Mouse (Mus musculus) right cerebral cortex, postnatal 25 days (tissue): ENCODE results near the gene Rai14.

ENCODE experiments used
- DNase-seq: peaks from one replicate; pipeline ENCODE4 v3.0.0; 2022

Gene Rai14

DNA sequence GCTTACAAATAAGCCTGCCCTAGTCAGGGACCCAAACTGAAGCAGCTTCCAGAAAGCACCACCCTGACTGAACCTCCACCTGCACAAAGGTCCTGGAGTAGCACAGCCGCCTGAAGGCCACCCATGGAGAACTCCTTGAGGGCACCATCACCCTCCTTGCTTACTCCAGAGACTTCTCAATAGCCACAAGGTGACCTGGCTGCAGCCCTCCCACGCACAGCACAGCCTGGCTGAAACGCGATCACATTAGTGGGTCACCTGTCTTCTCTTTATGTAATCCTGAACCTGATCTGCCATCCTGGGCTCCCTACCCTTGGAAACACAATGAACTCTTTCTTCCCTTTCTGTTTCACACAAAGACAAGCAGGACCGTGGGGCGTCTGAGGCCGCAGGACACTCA is 27.1 kb downstream of the Rai14 start:
- no peak for DNase-seq

DNA sequence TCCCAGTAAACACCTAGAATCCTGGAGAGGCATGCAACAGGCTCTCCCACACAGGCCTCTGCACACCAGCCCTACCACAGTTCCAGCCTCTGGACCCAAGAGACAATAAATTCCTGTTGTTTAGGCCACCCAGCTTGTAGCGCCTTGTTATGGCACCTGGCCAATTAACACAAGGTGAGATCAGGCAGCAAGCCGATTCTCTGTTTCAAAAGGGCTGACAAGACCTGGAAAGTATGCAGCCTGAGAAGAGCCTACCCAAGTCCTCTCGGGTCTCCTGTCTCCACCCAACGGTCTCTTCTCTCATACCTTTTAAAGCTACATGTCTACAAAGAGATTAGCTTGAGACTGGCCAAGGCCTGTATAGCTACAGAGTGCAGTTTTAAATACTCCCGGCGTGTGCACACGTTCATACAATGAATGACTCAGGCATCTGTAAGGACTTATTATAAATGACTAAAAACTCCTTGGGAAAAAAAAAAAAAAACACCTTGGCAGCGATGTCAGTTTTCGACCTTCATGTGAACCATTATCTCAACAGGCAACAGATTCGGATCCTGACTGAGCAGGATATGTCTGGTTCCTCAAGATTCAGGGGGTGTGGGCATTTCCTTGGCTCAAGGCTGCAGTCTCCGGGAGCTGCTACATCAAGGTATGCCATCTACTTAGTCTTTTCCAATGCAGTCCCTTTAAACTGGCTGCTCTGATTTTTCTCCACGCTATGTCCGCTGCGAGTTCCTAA is 28.6 kb downstream of the Rai14 start:
- DNase-seq = no peak

DNA sequence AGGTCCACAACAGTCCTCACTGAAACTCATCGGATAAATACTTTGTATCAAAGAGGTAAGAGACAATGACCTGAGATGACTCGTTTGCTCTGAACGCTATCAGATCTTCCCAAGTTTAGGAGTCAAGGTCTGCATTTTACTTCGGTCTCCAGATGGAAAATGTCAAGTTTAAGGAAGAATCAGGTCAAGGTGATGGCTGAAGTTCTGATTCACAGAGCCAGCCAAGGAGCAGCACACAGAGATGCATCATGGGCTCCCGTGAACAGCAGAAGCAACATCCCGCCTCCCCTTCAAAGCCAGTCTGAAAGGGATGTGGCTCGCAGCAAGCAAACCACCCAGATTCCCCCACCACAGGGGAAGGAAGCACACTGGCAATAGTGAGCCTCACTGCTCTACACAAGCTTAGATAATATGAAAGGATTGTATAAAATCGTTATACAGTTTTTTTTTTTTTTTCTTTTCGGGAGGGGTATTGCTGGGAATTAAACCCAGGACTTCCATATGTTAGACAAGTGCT is 30.7 kb downstream of the Rai14 start:
- no peak for DNase-seq

DNA sequence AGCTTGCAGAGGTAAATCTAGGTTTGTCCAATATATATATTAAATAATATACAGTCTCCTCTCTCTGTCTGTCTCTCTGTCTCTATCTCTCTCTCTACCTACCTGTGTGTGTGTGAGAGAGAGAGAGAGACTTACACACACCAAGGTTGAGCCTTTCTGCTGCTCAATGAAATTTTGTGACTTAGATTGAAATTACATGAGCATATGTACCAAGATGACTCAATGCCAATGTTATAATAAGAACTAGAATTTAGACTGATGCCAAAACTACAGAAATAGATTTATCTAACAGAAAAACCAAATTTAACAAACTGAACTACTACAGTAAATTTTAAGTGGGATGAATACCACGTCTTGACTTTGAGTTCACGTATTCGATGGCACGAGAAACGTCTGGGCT is 33.9 kb downstream of the Rai14 start:
- DNase-seq = no peak

DNA sequence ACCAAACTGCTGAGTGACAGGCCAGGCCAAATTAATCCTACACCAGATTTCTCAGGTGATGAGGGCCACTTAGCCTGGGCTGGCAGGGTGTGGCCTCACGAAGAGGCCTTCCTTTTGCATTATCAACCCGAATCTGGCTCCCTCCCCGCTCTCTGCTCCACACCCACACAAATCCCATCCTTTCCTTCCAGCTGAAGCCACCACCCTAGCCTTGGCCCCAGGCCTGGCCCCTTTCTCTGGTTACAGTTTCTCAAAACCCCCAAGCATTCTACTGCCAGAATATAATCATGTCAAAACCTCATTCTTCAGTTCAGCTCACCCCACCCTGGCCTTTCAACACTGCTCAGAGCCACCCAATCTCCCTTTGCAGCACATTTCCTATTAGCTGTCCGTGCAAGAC is 34.9 kb downstream of the Rai14 start:
- no peak for DNase-seq

DNA sequence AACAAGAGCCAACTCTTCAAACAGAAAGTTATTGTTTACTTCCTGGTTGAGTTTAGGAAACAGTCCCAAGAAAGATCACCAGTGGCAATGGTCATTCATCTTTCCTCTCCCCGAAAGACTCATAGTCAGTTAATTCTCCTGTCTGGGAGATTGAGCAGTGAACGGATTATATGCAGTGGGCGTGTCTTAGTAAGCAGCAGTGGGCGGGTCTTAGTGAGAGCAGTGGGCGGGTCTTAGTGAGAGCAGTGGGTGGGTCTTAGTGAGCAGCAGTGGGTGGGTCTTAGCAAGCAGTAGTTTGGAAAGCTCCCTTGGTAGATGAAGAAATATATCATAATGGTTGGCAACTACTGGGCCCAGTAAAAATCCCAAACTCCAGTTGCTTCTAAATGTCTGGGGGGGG is 38.6 kb downstream of the Rai14 start:
- no peak for DNase-seq

DNA sequence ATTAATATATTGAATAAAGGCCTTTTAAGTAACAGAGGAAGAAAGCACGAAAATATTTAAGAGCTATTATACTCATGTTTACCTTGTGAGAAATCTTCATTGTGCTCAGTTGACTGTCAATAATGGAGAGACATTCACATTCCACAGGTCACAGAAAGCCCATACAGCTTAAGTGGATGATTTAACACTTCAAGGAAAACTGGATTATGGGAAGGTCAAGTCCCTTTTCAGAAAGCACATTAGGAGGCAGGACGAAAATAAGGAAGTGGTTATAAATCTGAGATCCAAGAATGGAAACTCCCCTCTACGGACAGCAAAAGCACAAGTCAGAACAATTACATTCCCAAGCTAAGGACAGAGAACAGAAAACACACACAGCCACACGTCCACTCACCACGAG is 41.5 kb downstream of the Rai14 start:
- no peak for DNase-seq

DNA sequence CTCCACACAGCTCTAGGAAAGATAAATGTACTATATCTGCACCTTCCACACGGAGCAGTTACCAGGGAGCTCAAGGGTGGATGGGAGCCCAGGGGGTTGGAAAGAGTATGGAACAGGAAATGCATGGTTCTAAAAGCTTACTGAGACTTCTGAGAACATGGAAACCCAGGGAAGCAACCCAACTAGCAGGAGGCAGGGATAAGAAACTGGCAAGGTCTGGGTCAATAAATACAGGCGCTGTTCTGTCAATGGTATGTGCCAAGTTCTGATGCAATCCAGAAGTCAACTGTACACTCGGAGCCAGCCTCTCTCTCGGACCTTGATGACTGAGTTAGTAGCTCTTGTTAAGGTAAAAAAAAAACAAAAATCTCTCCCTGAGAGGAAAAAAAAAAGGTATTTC is 42.6 kb downstream of the Rai14 start:
- no peak for DNase-seq

DNA sequence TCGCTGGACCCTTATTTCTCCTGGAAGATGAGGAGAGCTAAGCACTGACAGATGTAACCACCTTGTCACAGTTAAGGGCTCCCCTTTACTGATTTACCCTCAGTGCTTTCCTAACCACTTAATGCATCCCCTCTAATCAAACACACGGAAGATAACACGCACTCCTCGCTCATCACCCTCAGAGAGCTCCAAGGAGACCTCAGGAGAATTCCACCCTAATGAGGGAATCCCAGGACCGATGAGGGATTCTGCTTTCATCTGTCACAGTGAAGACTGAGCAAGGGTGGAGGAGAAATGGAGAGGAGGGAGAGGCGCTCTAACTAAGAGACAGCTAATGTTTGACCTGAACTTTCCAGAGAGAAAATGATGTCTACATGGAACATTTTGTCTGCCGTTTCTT is 44.3 kb downstream of the Rai14 start:
- no peak for DNase-seq

DNA sequence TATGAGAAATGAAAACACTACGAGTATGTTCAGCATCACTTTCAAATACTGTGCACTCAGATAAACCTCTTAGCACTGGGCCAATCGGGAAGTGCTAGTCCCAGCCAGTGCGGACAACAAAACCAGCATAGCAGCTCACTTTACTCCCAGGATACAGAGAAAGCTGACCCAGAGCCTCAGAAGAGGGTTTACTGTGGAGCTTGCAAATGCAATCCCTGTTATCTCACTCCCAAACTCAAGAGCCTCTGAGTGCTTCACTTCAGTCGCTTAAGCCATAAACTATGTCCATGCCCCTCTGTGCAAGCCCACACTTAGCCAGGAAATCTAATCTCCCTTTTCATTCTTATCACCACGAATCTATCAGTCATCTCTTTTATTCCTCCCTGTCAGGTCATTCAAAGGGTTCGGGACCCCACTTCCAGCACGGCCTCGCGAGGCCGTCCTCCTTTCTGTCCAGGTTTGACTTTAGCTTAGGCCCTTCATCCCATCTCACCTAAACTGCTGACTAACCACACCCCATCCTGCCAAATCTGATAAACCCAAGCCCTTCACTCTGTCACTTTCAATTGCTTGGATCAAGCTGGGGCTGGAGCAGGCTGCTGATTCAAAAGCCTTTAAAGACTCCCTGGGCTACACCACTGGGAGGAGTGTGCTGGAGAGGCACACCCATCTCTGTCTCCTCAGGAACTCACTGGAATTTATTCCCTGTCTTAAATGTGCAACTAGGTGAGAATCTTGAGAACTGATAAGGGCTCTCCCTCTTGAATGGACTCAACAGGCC is 46.1 kb downstream of the Rai14 start:
- DNase-seq = no peak

DNA sequence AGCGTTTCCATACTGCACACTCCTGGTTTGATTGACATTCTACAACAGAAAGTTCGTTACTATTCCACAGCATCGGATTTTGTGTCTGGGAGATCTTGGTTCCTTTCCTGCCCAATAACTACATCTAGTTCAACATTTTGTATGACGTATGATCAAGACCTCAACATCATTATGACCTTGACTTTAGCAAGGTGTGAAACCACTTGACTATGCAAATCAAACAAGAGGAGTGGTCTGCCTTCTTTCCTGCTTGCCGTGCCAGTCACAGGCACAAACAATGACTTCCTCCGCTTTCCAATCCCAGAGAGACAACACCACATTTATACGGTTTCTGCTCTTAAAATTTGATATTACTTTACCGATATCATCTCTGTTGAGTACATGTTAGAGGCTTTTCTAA is 48.6 kb downstream of the Rai14 start:
- DNase-seq = no peak

DNA sequence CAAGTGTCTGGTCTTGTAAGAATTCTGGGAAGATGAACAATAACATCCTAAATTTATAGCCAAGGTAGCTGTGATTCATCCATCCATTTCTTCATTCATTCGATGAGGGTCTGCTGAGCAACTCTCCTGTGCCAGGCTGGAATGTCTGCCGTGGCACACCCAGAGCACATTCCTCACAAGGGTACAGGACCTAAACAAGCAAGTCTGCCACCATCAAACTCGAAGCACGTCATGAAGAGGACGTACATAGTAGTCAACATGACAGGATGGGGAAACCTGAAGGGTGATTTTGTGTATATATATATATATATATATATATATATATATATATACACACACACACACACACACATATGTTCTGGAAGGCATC is 49.9 kb downstream of the Rai14 start:
- DNase-seq = no peak

DNA sequence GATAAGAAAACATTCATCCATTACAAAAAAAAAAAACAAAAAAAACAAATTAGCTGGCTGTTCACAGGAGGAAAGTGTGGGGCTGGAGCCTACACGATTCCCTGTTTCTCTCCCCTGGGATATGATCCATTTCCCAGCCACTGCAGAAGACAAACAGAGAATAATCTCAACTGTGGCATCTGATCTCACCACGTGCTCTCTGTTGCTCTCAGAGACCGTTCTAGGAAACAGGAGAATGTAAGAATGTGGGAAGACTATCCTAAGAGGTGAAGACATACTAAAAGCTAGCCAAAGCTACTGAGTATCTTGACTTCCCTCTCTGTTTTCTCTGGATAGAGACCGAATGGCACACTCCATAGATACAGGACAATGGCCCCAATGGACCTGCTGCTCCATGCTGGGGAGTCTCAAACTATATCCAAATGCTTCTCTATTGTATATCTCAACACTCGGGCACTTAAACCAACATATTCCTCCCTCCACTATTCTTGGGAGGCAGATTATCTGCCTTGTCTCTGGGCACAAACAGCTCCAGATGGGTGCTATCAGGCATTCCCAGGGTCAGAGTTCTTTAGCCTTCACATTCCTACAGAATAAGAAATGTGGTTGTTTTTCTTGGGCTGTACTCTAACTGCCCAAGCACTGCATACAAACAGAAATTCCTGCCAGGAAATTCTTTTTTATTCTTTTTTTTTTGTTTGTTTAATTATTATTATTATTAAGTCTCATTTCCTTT is 50.5 kb downstream of the Rai14 start:
- DNase-seq = no peak

DNA sequence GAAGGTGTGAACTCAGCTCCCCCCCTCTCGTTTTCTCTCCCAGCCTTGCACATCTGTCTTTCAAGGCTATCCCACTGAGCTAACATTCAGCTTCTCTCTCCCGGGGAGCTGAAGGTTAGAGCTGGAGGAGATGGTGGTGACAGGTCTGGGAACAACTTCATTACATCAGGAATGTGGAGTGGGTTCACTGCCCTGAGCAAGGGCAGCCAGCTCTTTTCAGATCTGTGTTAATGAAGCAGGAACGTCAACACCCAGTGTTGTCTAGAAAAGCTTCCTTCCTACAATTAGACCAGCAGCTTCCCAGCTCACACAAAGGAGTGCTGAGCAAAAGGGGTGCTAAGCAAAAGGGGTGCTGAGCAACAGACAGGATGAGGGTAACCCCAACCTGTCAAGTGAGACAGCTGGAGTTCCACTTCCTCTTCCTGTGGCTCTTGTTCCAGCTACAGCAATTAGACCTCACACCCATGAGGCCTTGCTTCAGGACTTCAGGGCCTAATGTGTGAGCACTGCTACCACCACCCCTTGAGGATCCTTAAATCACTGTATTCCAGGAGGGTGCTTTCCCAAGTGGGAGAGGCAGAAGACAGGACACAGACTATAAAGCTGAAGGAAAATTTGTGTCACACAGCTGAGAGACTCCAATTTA is 52.3 kb downstream of the Rai14 start:
- no peak for DNase-seq

DNA sequence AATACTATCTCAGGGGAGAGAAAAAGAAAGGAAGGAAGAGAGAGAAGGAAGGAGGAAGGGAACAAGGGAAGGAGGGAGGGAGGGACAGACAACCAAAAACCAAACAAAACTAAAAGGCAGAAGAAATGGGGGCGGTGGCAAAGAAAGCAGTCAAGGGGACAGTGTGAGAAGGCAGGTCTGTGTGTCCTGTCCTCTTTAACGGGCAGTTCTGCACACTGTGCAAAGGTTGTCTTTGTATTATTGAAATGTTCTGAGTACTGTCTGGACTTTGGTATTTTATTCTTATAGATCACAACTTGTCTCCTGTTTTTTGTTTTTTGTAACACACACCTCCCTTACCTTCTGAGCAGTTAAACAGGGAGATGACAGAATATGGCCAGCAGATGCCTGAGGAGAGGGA is 55.6 kb downstream of the Rai14 start:
- DNase-seq = no peak

DNA sequence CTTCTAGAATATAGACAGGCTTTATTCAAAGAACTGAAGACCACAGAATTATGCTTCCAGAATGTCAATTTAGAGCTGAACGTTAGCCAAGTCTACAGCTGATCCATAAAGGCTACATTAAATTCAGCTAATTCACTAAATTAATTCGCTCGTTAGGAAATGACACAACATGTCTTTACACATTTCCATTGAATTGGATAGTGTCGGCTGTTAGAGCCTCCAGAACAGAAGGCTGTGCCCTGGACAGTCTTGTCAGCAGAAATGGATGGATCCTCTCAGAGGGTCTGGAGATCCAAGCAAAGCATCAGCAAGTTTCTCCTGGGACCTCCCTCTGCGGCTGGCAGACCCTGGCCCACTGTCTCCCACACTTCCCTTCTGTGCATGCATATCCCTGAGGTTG is 58.3 kb downstream of the Rai14 start:
- DNase-seq = no peak

DNA sequence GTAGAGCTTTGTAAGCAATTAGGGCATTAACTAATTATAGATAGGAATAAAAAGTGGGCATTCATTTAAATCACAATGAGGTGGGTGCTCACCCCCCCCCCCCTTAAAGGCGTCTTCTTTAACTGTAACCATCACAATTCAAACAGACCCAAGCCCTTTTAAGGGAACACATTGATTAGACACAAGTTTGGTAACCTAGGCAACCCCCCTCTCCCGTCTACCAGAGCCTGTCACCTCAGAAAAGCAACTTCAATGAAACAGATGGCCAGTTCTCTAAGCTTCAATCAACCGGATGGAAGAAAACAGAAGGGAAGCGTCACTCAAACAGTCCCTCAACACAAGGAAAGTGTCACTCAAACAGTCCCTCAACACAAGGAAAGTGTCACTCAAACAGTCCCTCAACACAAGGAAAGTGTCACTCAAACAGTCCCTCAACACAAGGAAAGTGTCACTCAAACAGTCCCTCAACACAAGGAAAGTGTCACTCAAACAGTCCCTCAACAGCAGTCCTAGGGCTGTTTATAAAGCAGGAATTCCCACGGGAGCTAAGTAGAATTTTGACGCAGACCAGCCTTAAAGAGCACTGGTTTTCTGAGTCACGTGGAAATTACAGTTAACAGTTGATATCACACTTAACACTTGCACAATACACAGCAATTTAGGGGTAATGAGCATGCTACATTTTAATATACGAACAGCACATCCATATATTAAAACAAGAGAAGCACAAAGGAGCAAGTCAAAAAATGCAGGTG is 59.1 kb downstream of the Rai14 start:
- DNase-seq = no peak

DNA sequence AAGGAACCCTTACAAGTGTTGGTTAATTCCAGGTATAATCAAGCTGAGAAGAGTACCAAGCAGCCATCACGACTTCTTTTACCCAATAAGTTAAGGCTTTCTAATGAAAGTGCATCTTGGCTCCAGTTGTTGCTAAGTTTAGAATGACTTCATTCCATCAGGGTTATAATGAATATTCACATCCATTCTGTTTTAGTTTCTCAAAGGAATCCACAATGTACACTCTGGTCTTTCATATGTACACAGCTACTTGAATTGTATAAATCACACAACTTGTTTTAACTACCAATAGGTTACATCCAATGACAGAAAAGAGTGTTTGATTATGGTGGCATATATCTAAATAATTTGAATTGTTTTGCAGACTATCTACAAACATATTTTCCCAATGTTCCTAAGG is 59.7 kb downstream of the Rai14 start:
- DNase-seq = no peak

DNA sequence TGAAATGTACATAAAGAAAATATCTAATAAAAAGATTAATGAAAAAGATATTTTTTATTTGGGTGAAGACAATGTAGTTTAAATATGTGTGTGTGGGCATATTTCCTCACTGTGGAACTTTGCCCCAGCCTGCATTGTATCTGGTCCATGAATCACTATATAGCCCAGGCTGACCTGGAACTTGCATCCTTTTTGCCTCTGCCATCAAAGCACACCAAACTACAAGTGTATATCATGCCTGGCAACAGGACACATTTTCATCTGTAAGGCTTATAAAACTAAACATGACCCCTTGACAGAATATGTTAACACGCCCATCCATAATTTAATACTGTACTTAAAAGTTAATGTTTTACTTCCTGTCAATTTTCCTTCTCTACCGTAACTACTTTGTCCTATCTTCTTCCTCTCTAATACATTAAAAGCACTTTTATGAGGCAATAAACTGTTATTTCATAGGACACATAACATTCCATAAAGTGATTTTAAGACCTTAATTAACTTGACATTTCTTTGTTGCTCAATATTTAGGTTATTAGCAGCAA is 61.4 kb downstream of the Rai14 start:
- DNase-seq = no peak

DNA sequence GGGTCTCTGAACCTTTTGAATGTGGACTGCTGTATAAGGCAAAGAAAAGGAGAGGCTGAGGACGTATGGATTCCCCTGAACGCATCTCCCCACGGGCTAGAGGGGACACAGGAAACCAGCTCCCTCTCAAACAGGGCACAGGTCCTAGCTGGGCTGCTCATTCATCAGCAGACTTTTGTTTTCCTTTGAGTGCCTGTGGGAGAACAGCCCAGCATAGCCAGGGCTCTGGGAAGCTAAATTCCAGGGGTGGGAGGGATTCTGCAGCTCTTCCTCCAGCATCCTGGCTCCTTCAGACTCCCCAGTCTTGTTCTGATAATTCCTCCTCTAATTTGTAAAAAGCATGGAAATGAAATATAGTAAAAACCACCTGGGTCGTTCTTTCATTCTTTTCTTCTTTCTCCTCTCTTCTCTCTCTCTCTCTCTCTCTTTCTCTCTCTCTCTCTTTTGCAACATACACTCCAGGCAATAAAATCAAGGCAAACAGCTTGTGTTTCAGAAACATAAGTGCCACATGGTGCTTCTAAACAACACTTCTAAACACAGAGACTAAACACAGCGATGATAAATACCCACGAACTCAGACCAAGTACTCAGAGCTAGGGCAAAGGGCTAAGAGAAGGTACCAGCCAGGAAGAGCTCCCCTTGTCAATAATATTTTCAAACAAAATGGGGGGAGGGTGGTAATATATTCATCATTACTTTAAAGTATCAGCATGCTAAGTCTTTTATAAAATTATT is 65.9 kb downstream of the Rai14 start:
- DNase-seq = no peak

DNA sequence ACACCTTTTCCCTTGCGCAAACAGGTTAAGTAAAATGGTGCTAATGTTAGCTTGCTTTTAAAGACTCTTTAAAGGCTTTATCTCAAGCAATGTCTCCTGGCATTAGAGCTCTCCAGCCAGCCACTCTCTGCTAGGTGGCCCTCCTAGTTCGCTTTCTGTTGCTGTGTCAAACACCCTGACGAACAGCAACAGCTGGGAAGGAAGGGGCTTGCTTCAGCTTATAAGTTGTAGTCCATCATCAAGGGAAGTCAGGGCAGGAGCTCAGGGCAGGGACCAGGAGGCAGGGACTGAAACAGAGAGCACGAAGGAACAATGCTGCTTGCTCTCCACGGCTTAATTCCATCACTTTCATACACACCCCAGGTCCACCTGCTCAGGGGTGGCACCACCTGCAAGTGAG is 68.1 kb downstream of the Rai14 start:
- no peak for DNase-seq

DNA sequence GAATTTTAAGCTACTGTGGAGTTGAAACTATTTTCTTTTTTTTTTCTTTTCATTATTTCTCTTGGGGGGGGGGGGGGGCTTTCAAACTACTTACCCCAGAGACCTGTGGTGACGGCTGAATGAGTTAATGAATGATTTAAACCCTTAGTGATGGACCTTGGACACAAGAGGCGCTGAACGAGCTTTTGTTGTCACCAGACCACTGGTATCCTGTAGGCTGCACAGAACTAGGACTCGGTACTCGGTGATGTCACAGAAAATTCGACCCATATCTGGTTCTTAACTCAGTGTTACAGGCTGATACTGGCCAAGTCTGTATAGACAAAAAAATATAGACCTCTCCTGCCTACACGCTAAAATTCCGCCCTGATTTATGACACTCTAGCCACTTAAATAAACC is 69.3 kb downstream of the Rai14 start:
- DNase-seq = no peak
